Mouse (Mus musculus) monocyte, adult 2 months (primary cell): ENCODE measurements around the gene 1700003E16Rik.

ENCODE experiments used
- DNase-seq, 2 experiments: peaks; one replicate each; pipeline ENCODE4 v3.0.0; 2022; ENCODE audit warnings: low spot score in 2 of 2, low read depth in 1 of 2

Gene 1700003E16Rik

DNA sequence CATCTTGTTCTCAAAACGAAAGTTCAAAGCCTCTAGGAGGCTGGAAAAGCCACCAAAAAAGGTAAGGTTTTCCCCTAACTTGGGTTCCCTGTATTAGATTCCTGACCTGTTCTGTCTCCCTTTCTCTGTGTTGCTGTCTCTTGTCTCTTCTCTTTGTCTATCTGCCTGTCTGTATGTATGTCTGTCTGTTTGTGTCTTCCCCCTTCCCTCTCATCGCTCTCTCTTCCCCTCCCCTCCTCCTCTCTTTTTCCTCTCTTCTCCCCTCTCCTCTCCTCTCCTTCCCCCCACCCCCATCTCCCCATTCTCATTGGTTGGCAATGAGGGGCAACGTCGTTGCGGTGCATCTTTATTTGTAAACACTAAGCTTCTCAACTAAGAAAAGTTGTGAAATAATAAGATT, 30.9 kb upstream of the 1700003E16Rik start, which contains the start of gene Ino80b:
Ino80b (minus strand) TSS at position 101 of the 400 bp plus-strand sequence.
- no peak for DNase-seq

DNA sequence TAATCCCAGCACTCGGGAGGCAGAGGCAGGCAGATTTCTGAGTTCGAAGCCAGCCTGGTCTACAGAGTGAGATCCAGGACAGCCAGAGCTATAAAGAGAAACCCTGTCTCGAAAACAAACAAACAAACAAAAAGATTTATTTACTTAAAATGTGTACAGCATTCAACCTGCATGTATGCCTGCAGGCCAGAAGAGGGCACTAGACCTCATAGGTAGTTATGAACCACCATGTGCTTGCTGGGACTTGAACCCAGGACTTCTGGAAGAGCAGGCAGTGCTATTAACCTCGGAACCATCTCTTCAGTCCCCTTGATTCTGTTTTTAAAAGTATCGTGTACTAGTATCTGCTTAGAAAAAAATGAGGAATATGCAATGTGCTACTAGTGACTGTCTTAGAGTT, 28.8 kb upstream of the 1700003E16Rik start:
- DNase-seq: no peak

DNA sequence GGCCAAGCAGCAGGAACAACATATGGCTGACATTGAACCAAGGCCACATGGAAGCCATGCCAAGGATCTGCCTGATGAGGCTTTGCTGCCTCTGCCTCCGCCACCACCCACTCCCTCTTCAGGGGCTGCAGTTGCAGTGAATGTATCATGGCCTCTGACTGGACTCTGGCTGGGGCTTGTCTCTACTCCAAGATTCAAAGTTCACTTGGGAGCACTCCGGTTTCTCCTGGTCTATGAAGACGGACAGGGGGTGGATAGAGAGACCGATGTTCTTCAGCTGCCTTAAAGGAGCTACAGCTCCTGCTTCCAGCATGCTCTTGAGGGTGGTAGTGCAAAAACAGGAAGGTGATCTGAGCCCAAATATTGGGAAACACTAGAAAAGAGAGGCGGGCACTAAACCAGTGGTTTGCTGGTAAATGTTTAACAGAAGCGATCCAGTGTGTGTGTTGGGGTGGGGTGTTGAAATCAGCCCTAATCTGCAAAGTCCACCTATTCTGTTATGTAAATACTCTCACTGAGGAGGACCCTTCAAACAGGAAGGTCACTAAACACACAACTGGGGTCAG, 24.7 kb upstream of the 1700003E16Rik start:
- no peak for DNase-seq

DNA sequence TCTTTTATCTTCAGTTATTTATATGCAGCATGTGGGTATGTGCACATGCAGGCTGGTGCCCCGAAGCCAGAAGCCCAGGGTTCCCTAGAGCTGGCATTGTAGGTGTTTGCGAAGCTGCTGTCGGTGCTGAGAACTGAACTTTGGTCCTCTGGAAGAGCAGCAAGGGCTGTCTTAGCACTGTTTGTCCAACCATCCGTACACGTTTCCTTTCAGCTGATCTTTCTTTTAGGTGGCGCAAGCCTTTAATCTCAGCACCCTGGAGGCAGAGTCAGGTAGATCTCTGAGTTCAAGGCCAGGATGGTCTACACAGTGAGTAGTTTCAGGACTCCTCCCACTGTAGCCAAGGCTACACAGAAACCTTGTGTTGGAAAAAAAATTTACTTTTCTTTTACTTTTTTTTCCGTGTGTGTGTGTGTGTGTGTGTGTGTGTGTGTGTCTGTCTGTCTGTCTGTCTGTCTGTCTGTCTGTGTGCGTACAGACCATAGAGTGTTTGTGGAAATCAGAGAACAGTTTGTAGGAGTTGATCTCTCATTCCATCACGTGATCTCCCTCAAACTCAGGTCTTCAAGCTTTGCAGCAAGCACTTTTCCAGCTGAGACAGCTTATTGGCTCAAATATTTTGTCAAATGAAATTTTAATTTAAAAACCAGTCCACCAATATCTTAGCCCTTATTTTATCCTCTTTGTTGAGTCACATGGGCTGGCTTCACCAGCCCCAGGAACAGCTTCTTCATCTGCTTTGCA, 23.9 kb upstream of the 1700003E16Rik start:
- no peak for DNase-seq

DNA sequence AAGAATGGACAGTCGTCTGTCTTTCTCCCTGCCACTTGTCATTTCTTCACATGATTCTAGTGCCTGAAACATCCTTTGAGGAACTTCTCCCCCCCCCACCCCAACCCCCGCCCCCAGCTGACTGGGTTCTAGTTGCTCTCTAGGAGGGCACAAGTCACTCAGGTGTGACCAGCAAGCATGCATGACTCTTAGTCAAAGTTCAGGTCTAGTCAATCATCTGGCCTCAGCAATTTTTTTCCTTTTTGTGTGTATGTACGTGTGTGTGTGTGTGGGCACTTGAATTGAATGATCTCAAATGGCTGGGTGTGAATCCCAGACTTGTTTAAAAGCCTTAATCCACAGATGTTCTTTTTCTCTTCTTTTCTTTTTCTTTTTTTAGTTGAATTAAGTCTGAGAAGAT, 22.0 kb upstream of the 1700003E16Rik start:
- DNase-seq: no peak

DNA sequence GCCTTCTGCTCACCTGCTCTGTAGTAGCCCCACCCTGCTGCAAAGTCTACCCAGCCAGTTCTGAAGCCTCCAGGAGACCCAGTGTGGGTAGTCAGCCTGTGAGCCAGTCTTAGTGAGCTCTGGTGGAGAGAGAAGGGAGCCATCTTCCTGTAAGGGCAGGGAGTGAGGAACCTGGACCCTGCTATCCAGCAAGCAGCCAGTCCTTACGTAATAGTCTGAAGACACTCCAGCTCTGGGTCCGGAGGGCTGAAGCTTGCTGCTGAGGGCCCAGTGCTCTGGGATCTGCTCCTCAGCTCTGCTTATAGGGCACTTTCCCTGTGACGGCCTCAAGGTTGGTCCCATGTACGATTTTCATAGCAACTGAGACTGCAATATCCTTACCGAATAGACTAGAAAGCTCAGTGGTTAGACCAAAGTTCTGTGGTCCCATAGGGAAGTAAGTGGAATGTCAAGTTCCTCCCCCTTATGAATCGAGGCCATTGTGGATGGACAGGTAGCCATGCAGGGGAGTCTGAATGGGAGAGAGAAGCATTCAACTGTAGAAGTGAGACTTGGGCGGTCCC, 21.2 kb upstream of the 1700003E16Rik start, which contains the start of gene Rtkn:
Rtkn (plus strand) TSS at position 513 of the 563 bp plus-strand sequence.
- DNase-seq: no peak

DNA sequence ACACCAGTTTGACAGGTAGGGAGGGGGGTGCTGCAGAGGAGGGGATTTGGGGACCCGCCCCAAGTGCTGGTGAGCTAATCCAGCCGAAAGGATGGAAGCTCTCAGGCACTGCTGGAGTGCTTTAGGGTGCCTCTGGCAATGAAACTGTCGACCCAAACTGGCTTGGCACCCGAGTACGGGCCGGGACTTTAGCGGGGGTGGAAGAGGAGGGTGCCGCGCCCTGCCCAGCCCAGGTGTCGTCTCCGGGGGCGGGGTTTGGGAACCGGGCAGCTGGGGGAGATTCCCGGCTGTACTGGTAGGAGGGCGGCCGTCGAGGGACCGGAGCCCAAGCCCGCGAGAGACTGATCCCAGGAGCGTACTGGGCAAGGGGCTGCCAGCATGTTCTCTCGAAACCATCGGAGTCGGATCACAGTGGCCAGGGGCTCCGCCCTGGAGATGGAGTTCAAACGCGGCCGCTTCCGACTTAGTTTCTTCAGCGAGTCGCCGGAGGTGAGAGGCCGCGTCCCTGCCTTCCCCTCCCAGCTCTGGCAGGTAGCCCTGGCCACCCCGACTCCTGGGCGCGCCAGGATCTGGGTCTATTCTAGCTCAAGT, 20.5 kb upstream of the 1700003E16Rik start:
- no peak for DNase-seq

DNA sequence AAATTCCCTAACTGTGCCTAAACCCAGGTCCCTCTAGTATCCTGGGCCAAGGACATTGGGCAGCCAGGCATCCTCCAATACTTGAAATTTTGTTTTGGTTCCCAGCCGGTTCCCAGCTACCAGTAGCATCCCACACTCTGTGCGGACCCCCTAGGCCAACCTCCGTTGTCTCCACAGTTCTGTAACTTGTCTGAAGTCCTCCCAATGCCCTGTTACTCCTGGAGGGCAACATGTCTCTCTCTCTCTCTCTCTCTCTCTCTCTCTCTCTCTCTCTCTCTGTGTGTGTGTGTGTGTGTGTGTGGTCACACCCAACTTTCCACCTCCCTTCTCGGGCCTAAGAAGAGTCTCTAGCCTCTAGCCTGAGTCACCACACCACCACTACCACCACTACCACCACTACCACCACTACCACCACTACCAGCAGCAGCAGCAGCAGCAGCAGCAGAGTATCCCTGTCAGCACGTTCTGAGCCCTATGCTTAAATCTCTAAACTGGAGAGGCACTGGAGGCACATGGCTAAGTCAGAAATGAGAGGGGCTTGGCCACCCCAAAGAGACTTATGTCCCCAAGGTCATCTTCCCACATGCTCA, 19.8 kb upstream of the 1700003E16Rik start:
- DNase-seq: no peak

DNA sequence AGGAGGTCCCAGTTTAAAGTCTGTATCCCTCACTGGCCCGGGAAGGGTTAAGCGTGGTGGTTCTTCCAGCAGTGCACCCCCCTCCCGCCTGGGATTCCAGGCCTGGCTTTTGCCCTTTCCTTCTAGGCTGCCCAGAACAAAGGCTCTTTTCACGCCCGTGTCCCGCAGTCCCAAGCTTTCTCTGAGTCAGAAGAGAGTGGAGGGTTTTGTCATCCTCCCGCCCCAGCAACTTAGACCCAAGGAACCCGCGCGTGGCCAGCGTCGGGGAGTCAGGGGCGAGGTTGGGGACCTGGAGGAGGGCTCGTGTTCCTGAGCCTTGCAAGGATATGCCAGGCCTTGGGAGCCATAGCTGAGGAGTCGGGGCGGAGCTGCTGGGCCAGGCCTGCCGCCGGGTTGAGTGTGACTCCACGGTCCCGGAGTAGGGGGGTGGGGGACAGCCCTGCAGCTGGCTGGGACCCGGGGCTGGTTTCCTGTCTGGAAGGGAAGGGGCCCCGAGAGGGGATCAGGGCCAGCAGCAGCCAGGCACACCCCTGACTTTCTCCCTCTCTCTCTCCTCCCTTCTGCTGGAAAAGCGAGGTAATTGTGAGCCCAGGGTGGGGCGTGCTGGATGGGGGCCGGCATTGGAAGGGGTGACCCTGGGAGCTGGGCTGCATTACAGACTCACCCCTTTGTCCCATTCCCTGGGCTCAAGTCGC, 19.2 kb upstream of the 1700003E16Rik start:
- DNase-seq: no peak

DNA sequence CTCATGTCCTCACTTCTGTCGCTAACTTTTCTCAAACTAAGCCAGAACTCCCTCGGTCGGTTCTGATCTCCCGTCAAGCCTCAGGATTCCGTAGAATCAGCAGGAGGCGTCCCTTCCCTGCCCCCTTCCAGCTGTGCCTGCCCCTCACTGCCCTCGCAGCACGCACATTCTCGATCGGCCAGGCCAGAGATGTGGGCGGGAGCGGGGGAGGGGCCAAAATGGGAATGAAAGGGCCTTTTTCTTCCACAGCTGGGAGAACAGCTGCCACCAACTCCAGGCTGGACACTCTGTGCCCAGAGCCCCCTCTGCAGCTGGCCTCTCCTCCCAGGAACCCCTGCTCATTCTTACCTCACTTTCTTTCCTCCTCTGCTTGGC, 18.6 kb upstream of the 1700003E16Rik start:
- DNase-seq: no peak

DNA sequence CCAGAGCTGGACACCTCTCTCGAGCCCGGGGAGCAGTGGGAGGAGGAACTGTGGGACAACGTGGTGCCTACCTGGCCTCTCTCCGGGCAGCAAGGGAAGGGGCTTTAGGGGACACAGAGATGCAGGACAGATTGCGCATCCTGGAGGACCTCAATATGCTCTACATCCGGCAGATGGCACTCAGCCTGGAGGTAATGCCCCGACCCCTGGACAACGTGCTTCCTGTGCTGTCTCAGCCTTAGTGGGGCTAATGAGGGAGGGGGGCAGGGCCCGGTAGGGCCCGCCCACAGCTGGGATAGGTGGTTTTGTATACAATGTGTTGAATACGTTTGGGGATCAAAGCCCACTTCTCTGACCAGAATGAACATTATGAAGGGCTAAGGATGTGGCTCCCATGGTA, 18.1 kb upstream of the 1700003E16Rik start:
- no peak for DNase-seq

DNA sequence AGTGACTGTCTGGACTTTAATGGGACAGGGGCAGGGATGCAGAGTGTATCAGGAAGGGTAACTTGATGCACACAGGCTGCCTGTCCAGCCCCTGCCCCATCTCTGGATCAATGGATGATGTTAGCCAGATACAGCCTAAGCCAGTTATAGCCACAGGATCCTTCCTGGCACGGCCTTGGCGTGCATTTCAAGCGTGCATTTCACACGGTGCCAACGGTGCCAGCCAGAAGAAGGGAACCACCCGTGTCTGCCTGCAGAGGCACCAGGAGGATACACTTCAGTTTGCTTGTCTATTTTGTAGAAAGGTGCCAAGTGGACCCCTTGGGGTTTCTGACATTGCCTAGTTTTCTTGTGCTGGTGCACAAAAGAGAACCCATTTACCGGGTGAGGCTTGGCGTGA, 16.2 kb upstream of the 1700003E16Rik start:
- no peak for DNase-seq

DNA sequence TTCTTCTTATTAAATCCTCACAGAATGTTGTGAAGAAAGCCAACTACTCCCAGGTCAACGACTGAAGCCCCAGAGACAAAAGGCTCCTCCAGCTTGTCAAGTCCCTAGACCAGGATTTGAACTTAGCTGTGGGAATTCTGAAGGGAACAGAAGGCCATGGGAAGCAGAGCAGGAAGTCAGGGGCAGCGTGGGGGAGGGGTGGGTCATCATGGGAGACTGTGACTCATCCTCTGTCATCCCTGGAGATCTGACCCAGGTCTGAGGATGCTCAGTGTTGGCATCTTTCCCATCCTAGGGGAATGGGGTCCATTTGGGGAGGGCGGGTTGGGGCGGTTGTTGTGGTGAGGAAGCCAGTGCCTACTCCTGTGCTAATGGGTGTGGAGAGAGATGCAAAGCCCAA, 14.6 kb upstream of the 1700003E16Rik start:
- no peak for DNase-seq

DNA sequence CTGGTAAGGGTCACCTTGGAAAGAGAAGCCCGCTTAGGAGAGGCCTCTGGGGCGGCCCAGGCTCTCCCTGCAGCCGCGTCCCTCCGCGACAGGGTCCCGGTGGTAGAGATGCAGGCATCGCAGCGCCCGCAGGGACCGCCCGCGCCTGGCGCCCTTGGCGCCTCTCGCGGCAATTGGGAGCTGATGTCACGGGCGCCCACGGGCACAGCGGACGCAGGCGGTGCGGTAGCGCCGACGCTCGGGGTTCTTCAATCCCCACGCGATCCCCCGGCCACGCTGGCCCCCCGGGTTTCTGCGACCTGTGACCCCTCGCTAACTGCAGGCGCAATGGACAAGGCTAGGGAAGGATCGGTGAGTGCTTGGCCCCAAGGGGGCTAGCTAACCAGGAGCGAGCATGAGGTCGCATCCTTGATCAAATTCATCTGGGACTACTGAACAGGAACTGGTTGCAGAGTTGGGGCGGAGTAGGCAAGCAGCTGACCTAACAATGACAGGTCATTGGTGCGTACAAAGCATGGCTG, 13.9 kb upstream of the 1700003E16Rik start:
- no peak for DNase-seq

DNA sequence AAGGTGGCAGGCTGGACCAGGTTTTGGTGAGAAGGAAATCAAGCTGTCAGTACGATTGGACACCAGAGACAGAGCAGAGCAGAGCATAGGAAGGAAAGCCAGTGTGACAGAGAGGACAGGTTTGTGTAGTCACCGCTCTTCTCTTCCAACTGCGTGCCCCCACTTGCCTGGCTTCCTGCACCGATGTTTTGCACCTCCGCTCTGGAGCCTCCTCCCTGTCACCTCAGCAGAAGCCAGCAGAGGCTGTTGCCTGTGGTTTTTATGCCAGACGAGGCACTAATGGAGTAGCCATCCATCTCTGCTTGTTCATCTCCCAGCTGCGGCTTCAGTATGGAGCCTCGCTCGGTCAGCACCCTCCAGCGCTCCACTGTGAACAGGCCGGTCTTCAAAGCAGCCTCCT, 13.3 kb upstream of the 1700003E16Rik start:
- DNase-seq: no peak

DNA sequence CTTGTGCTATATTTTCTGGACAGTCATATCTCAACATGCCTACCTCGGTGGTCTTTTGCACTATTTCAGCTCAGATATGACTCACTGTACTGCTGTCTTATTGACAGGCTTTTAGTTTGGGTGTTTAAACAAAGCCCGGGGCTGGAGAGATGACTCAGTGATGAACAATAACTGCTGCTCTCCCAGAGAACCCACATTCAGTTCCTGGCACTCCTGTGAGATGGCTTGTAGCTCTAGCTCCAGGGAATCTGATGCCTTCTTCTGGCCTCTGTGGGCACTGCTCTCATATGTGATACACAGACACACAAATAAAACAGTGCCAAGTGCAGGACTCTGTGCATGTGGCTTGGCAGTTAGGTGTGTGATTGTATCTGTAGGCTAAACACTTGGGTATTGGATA, 11.0 kb upstream of the 1700003E16Rik start:
- no peak for DNase-seq

DNA sequence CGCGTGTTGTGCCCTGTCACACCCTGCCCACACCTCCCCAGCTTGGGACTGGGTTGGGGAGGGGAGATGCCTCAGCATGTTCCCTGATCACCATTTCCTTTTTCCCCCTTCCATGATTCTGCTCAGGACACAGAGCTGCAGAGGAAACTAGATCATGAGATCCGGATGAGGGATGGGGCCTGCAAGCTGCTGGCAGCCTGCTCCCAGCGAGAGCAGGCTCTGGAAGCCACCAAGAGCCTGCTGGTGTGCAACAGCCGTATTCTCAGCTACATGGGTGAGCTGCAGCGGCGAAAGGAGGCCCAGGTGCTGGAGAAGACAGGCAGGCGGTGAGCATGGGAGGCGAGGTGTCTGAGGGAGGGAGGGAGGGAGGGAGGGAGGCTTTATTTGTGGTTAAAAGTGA, 10.4 kb upstream of the 1700003E16Rik start:
- DNase-seq: no peak

DNA sequence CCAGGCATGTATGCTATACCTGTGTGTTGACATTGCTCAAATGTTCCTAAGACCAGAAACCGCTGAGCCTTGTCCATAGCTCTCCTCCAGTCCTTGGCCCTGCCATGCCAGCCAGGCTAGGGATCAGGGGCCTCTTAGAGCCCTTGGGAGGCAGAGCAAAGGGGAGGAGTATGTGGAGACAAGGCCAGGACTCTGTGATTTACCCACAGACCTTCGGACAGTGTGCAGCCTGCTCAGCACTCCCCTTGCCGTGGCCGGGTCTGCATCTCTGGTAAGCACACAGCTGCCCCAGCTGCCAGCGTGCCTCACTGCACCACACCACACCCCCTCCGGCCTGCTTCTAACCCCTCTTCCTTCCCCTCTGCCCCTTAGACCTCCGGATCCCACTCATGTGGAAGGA, 8.9 kb upstream of the 1700003E16Rik start:
- DNase-seq: no peak

DNA sequence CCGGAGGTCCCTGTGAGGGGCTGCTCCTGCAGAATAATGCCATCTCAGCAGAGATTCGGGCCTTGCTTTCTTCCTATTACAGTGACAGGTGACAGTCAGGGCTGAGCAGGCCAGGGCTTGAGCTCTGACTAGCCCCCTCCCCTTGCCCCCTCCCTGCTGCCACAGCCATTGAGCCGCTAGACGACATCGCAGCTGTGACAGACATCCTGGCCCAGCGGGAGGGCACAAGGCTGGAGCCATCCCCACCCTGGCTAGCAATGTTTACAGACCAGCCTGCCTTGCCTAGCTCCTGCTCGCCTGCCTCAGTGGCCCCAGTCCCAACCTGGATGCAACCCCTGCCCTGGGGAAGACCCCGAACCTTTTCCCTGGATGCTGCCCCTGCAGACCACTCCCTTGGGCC, 4.5 kb upstream of the 1700003E16Rik start:
- no peak for DNase-seq

DNA sequence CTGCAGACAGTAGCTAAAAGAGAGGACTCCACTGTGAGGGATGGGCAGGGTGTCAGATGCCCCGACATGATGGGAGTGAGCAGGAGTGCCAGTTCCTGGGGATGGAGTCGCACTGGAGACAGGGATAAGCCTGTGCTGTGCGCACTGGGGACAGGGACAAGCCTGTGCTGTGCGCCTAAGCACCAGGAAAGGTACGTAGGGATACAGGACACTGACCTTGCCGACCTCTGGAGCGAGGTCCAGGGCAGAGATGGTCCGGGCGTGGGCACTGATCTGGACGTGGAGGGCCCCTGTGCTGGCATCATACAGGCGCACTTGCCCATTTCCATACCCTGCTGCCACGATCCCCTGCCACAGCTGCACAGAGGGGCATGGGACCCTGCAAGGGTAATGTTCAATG, 3.2 kb upstream of the 1700003E16Rik start:
- no peak for DNase-seq

DNA sequence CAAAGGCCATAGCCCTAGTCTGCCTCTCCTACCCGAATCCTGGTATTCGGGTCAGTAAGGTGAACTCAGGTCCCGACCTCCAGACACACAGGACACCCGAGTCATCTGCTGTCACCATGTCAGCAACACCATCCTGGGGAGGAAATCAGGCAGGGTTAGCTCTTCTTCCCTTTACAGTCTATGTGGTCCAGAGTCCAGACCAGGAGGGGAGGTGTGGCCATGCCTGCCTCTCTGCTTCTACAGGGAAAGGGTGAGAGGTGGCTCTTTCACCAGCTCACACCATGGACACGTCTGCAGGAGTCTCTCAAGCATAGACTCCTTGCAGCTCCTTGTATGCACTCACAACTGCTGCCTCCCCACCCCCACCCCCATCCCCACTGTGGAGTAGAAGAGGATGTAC, 2.7 kb upstream of the 1700003E16Rik start:
- DNase-seq: no peak
